ENCODE assay signal across 9 mouse cellular contexts in genomic region chr13:53008489-53009184, GRCm38 (mm10). TPM values are rescaled to one million over a fixed set of nuclear protein-coding genes. Genes with fewer than 3 reads are reported as not detected.
DNase-seq lines count a peak whose midpoint lies in the region; ATAC-seq and TF ChIP-seq lines count a peak whose summit lies in the region.
"Had no signal": no experiment of that assay in that cellular context is flagged by ENCODE, and none has a peak within 500 bp of the region (broad histone marks: within the 10 kb centered on the region; RNA-seq: fewer than 3 reads in every experiment).

No protein-coding gene starts in this region.

- no peak for ATAC-seq in kidney, embryonic 14.5 days (ENCODE audit: low FRiP score, low TSS enrichment)
- peak; percentile 35; the same call in 1 of the 2 replicates for ATAC-seq in heart, embryonic 11.5 days (replicated peaks; ENCODE audit: insufficient number of reproducible peaks, low FRiP score, low TSS enrichment)
- ATAC-seq in lung, postnatal 0 days: peak; percentile 77
- ATAC-seq in intestine, postnatal 0 days: no peak
- ATAC-seq in hindbrain, embryonic 11.5 days (ENCODE audit: low FRiP score): no peak

- H3K4me1 ChIP-seq in kidney, adult 2 months (ENCODE audit: control insufficient read depth, insufficient read depth, low read length): no peaks in the 10 kb centered on the region
- no peaks in the 10 kb centered on the region for H3K4me1 ChIP-seq in kidney, embryonic 14.5 days (ENCODE audit: control insufficient read depth, insufficient read depth, low read length)
- H3K4me1 ChIP-seq in heart, embryonic 11.5 days (ENCODE audit: control insufficient read depth, insufficient read depth, low read length): peaks cover 18% of the 10 kb centered on the region
- H3K4me1 ChIP-seq in lung, postnatal 0 days (ENCODE audit: insufficient read depth, low read depth, low read length): no peaks in the 10 kb centered on the region
- H3K4me1 ChIP-seq in intestine, postnatal 0 days (replicated peaks; ENCODE audit: control insufficient read depth, insufficient read depth, low read length): no peaks in the 10 kb centered on the region
- no peaks in the 10 kb centered on the region; the same call in 1 of the 2 replicates for H3K4me1 ChIP-seq in hindbrain, embryonic 11.5 days (replicated peaks; ENCODE audit: control insufficient read depth, insufficient read depth, low read length)

- no peaks in the 10 kb centered on the region for H3K9me3 ChIP-seq in kidney, embryonic 14.5 days (ENCODE audit: control insufficient read depth, low read length)
- H3K9me3 ChIP-seq in heart, embryonic 11.5 days (replicated peaks; ENCODE audit: control insufficient read depth, low read length): no peaks in the 10 kb centered on the region
- H3K9me3 ChIP-seq in lung, postnatal 0 days (ENCODE audit: low read length): no peaks in the 10 kb centered on the region
- no peaks in the 10 kb centered on the region for H3K9me3 ChIP-seq in intestine, postnatal 0 days (ENCODE audit: control insufficient read depth)
- H3K9me3 ChIP-seq in hindbrain, embryonic 11.5 days (ENCODE audit: control insufficient read depth, low read length): no peaks in the 10 kb centered on the region
- H3K9me3 ChIP-seq: limb, embryonic 12.5 days had no signal

- no peaks in the 10 kb centered on the region for H3K36me3 ChIP-seq in kidney, adult 2 months (ENCODE audit: control insufficient read depth, insufficient read depth, low read length)
- no peaks in the 10 kb centered on the region for H3K36me3 ChIP-seq in kidney, embryonic 14.5 days (ENCODE audit: control insufficient read depth, insufficient read depth, low read length)
- H3K36me3 ChIP-seq in heart, embryonic 11.5 days (ENCODE audit: control insufficient read depth, insufficient read depth, low read length): no peaks in the 10 kb centered on the region
- H3K36me3 ChIP-seq in lung, postnatal 0 days (ENCODE audit: insufficient read depth, low read length): no peaks in the 10 kb centered on the region
- no peaks in the 10 kb centered on the region for H3K36me3 ChIP-seq in intestine, postnatal 0 days (ENCODE audit: control insufficient read depth, insufficient read depth)
- no peaks in the 10 kb centered on the region for H3K36me3 ChIP-seq in hindbrain, embryonic 11.5 days (ENCODE audit: control insufficient read depth, insufficient read depth, low read length)
- H3K36me3 ChIP-seq: limb, embryonic 12.5 days had no signal

- TF ChIP-seq POLR2A in kidney, adult 2 months (IDR thresholded peaks at IDR 0.05; ENCODE audit: low read depth, low read length): no peak

- H3K9ac ChIP-seq in kidney, embryonic 14.5 days (ENCODE audit: low read depth, low read length): no peak overlapping the region
- no peak overlapping the region for H3K9ac ChIP-seq in heart, embryonic 11.5 days (ENCODE audit: low read depth, low read length)
- H3K9ac ChIP-seq in lung, postnatal 0 days (replicated peaks; ENCODE audit: low read depth): no peak overlapping the region
- H3K9ac ChIP-seq in intestine, postnatal 0 days (ENCODE audit: low read depth, low read length): no peak overlapping the region
- no peak overlapping the region for H3K9ac ChIP-seq in hindbrain, embryonic 11.5 days (ENCODE audit: low read depth, low read length)
- H3K9ac ChIP-seq: limb, embryonic 12.5 days had no signal

- WGBS in kidney, adult 2 months: 46% methylated on average over 7 of the region's 7 CpGs
- WGBS in kidney, embryonic 14.5 days: 72% methylated on average over 7 of the region's 7 CpGs
- WGBS in heart, embryonic 11.5 days (ENCODE audit: insufficient replicate concordance): 11% methylated on average over 7 of the region's 7 CpGs
- 36% methylated on average over 7 of the region's 7 CpGs for WGBS in lung, postnatal 0 days
- WGBS in intestine, postnatal 0 days: 58% methylated on average over 7 of the region's 7 CpGs
- WGBS in hindbrain, embryonic 11.5 days: 79% methylated on average over 7 of the region's 7 CpGs

- H3K4me2 ChIP-seq in kidney, embryonic 14.5 days (replicated peaks; ENCODE audit: low read depth, low read length): no peak overlapping the region
- H3K4me2 ChIP-seq in heart, embryonic 11.5 days: no peak overlapping the region
- H3K4me2 ChIP-seq in lung, postnatal 0 days (replicated peaks; ENCODE audit: low read depth, low read length): no peak overlapping the region
- no peak overlapping the region for H3K4me2 ChIP-seq in intestine, postnatal 0 days (replicated peaks; ENCODE audit: low read depth)
- no peak overlapping the region for H3K4me2 ChIP-seq in hindbrain, embryonic 11.5 days (replicated peaks; ENCODE audit: low read depth, low read length)
- H3K4me2 ChIP-seq: limb, embryonic 12.5 days had no signal

- peak; percentile 61 for DNase-seq in kidney, adult 2 months
- DNase-seq in cerebellum, adult 18-20 months: peak; percentile 39 to 52
- DNase-seq in lung, postnatal 0 days (ENCODE audit: low spot score): peak; percentile 55
- DNase-seq in thymus, postnatal 10 days (ENCODE audit: low spot score in 2 of 2): no peak
- no peak for DNase-seq in hindbrain, embryonic 11.5 days (ENCODE audit: low spot score)

- no peak overlapping the region for H3K27ac ChIP-seq in kidney, adult 2 months (ENCODE audit: insufficient read depth, low read depth, low read length)
- H3K27ac ChIP-seq in kidney, embryonic 14.5 days (ENCODE audit: low read depth, low read length): no peak overlapping the region
- H3K27ac ChIP-seq in heart, embryonic 11.5 days (ENCODE audit: low read depth, low read length): 0 out of 2 replicates have a peak overlapping the region, but pooled peaks have one; percentile 11
- H3K27ac ChIP-seq in lung, postnatal 0 days (ENCODE audit: low read length): no peak overlapping the region
- H3K27ac ChIP-seq in intestine, postnatal 0 days (ENCODE audit: low read depth, low read length): no peak overlapping the region
- no peak overlapping the region for H3K27ac ChIP-seq in hindbrain, embryonic 11.5 days (ENCODE audit: low read depth, low read length)
- H3K27ac ChIP-seq: limb, embryonic 12.5 days had no signal

- TF ChIP-seq CTCF in kidney, adult 2 months (conservative IDR thresholded peaks at IDR 0.05; ENCODE audit: insufficient read depth, insufficient read length, low read depth, low read length): no peak
- TF ChIP-seq CTCF in lung, postnatal 0 days (IDR thresholded peaks at IDR 0.05): no peak
- TF ChIP-seq CTCF in intestine, postnatal 0 days (IDR thresholded peaks at IDR 0.05; ENCODE audit: low read depth): no peak

- no peak overlapping the region for H3K4me3 ChIP-seq in kidney, adult 2 months (ENCODE audit: insufficient read depth, low read depth, low read length)
- no peak overlapping the region for H3K4me3 ChIP-seq in kidney, embryonic 14.5 days (ENCODE audit: low read length)
- no peak overlapping the region for H3K4me3 ChIP-seq in heart, embryonic 11.5 days (ENCODE audit: low read depth, low read length)
- H3K4me3 ChIP-seq in lung, postnatal 0 days (ENCODE audit: low read depth, low read length): no peak overlapping the region
- no peak overlapping the region for H3K4me3 ChIP-seq in intestine, postnatal 0 days (ENCODE audit: low read depth, low read length)
- H3K4me3 ChIP-seq in hindbrain, embryonic 11.5 days (ENCODE audit: low read depth, low read length): no peak overlapping the region
- H3K4me3 ChIP-seq: limb, embryonic 12.5 days had no signal

- no peak for TF ChIP-seq EP300 in lung, postnatal 0 days (IDR thresholded peaks at IDR 0.05)

- no peaks in the 10 kb centered on the region for H3K27me3 ChIP-seq in kidney, adult 2 months (replicated peaks; ENCODE audit: control insufficient read depth, insufficient read depth, low read length)
- no peaks in the 10 kb centered on the region for H3K27me3 ChIP-seq in kidney, embryonic 14.5 days (ENCODE audit: control insufficient read depth, insufficient read depth, low read length)
- peaks cover 2% of the 10 kb centered on the region; the same call in 1 of the 2 replicates for H3K27me3 ChIP-seq in heart, embryonic 11.5 days (ENCODE audit: control insufficient read depth, insufficient read depth, low read length)
- no peaks in the 10 kb centered on the region for H3K27me3 ChIP-seq in lung, postnatal 0 days (replicated peaks; ENCODE audit: insufficient read depth, low read length)
- H3K27me3 ChIP-seq in intestine, postnatal 0 days (replicated peaks; ENCODE audit: control insufficient read depth, insufficient read depth, low read length): no peaks in the 10 kb centered on the region
- H3K27me3 ChIP-seq in hindbrain, embryonic 11.5 days (ENCODE audit: control insufficient read depth, insufficient read depth, low read length): no peaks in the 10 kb centered on the region
- H3K27me3 ChIP-seq: limb, embryonic 12.5 days had no signal

RNA-seq across cellular contexts. Expression of gene Nfil3, which starts 27.8 kb away (rescaled TPM):
- polyA plus RNA-seq in kidney, adult 2 months (2012; rRNA removed): 4.0 and 4.2 TPM in 2 replicates
- 15.9 and 18.9 TPM in 2 replicates for polyA plus RNA-seq in kidney, embryonic 14.5 days (2014; fragmentation: Nextera tagmentation; extraction: Ambion mirVana)
- 35.3 and 42.3 TPM in 2 replicates for polyA plus RNA-seq in heart, embryonic 11.5 days (2014; fragmentation: Nextera tagmentation; extraction: Ambion mirVana)
- polyA plus RNA-seq in lung, postnatal 0 days (2015; fragmentation: Nextera tagmentation; extraction: Ambion mirVana): 18.6 and 18.7 TPM in 2 replicates
- polyA plus RNA-seq in intestine, postnatal 0 days (2015; fragmentation: Nextera tagmentation; extraction: Ambion mirVana): 15.6 and 15.8 TPM in 2 replicates
- 27.1 and 30.0 TPM in 2 replicates for polyA plus RNA-seq in hindbrain, embryonic 11.5 days (2014; fragmentation: Nextera tagmentation; extraction: Ambion mirVana)

Comparison
In these comparisons a context has a peak if more than half of its experiments do, and no peak if none do; other contexts are left out.
1. DNase-seq: peak in kidney, adult 2 months (single experiment), cerebellum, adult 18-20 months (2 of 2) and lung, postnatal 0 days (single experiment); none in thymus, postnatal 10 days (0 of 2) and hindbrain, embryonic 11.5 days (single experiment).
2. ATAC-seq: peak in heart, embryonic 11.5 days (single experiment) and lung, postnatal 0 days (single experiment); none in kidney, embryonic 14.5 days (single experiment), intestine, postnatal 0 days (single experiment) and hindbrain, embryonic 11.5 days (single experiment).